Mouse (Mus musculus) midbrain, embryonic 16.5 days (tissue): Measurements from ENCODE around the gene Bahd1. TPM values are rescaled to one million over a fixed set of nuclear protein-coding genes. Genes with fewer than 3 reads are reported as not detected.

Experiments used
- ATAC-seq: fragments of 200-750 bp; cut with Nextera tagmentation; 2 replicates; pipeline ENCODE4 v1.8.0; 2017; ENCODE audit warnings: moderate TSS enrichment
- H3K27ac ChIP-seq: fragments of 300-500 bp; sonication (generic); 2 replicates; pipeline ENCODE4 v1.5.1; 2014; ENCODE audit warnings: mild to moderate bottlenecking, low read length, mixed read lengths
- H3K27me3 ChIP-seq: fragments of 300-500 bp; sonication (generic); 2 replicates; pipeline ENCODE4 v1.6.1; 2014; ENCODE audit warnings: low read depth, low read length, mixed read lengths; ENCODE audit not compliant: control insufficient read depth, insufficient read depth
- H3K36me3 ChIP-seq: fragments of 300-500 bp; sonication (generic); 2 replicates; pipeline ENCODE4 v1.6.1; 2014; ENCODE audit warnings: mild to moderate bottlenecking, low read length, moderate library complexity, mixed read lengths; ENCODE audit not compliant: control insufficient read depth, insufficient read depth
- H3K4me1 ChIP-seq: fragments of 300-500 bp; sonication (generic); 2 replicates; pipeline ENCODE4 v1.6.1; 2014; ENCODE audit warnings: mild to moderate bottlenecking, low read length, mixed read lengths; ENCODE audit not compliant: control insufficient read depth, insufficient read depth
- H3K4me2 ChIP-seq: fragments of 300-500 bp; sonication (generic); 2 replicates; pipeline ENCODE4 v1.6.1; 2014; ENCODE audit warnings: mild to moderate bottlenecking, low read length, mixed read lengths
- H3K4me3 ChIP-seq: fragments of 300-500 bp; sonication (generic); 2 replicates; pipeline ENCODE4 v1.5.1; 2014; ENCODE audit warnings: low read depth, mild to moderate bottlenecking, low read length, moderate library complexity, mixed read lengths
- H3K9ac ChIP-seq: fragments of 300-500 bp; sonication (generic); 2 replicates; pipeline ENCODE4 v1.6.1; 2014; ENCODE audit warnings: low read depth, low read length, mixed read lengths
- H3K9me3 ChIP-seq: fragments of 300-500 bp; sonication (generic); replicated peaks from 2 replicates; pipeline ENCODE4 v1.6.1; 2014; ENCODE audit warnings: mild to moderate bottlenecking, low read length, mixed read lengths; ENCODE audit not compliant: control insufficient read depth, poor library complexity, severe bottlenecking
- WGBS: fragments of 180-500 bp; shearing (Covaris S2); extraction: QIAGEN DNeasy Blood & Tissue Kit; methylation state at CpG from one replicate; pipeline ENCODE4 v1.1.7; 2014; 5-methylcytosine and 5-hydroxymethylcytosine counted together
- polyA plus RNA-seq: library from polyadenylated mRNA; unstranded; fragments of >200 nt; fragmentation: Nextera tagmentation; extraction: Ambion mirVana; gene quantifications from 2 replicates; pipeline ENCODE4 v1.2.1, GENCODE M21; 2015

The Bahd1 gene
- polyA plus RNA-seq, 1 experiment from 2014 or later: 6.9 TPM

GRCm38 (mm10) chr2:118902051-118903025 is 2.2 kb downstream of the Bahd1 start:
- Histone ChIP-seq H3K9me3 (no peaks in the 10 kb centered on the region), H3K4me2 (peak overlapping the region; percentile 88), H3K36me3 (no peaks in the 10 kb centered on the region), H3K4me1 (peaks cover 36% of the 10 kb centered on the region), H3K4me3 (peak overlapping the region; percentile 97), H3K27ac (peak overlapping the region; percentile 88), H3K27me3 (peaks cover 25% of the 10 kb centered on the region), H3K9ac (peak overlapping the region; percentile 95)
- ATAC-seq: peak; percentile 13
- whole genome bisulfite sequencing: 1% methylated on average over 95 of the region's 106 CpGs

- Histone ChIP-seq H3K4me1 (peaks cover 35% of the 10 kb centered on the region), H3K36me3 (no peaks in the 10 kb centered on the region), H3K9ac (peak overlapping the region; percentile 95), H3K27me3 (peaks cover 19% of the 10 kb centered on the region), H3K4me3 (peak overlapping the region; percentile 97), H3K4me2 (peak overlapping the region; percentile 88), H3K27ac (no peak overlapping the region), H3K9me3 (no peaks in the 10 kb centered on the region)
- ATAC-seq: no peak
- 5% methylated on average over 10 of the region's 10 CpGs for WGBS
Measured at GRCm38 (mm10) chr2:118903333-118903741, 3.2 kb downstream of the Bahd1 start.

DNA sequence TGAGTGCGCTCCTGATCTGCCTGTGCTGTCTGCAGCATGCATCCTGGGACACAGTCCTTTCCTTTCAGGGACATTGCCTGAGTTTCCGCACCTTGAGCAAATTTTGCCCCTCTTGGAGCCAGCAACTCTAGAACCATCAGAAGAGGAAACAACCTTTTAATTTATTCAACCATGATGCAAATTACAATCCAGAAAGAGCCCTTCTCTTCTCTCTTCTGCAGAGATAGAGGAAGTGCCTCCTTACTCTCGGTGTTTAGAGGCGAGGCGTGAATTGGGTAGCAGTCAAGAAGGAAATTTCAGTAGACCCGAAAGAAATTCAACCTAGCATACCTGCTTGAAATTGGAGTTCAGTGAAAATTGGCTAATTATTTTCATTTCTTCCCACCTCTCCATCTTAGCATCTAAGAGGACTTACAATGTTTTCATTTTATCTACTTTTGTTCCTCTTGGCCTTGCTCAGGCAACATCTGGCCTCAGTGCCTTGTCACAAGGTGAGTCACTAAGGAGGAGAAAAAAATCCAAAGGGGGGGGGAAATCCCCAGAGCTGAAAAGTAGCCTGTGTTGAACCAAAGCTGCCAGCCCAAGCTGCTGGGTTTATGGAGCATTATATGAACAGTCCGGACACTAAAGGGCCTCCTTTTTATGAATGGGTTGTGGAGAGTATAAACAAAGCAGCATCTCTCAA is 5.4 kb downstream of the Bahd1 start:
- WGBS: 82% methylated on average over 7 of the region's 7 CpGs
- Histone ChIP-seq H3K9me3 (no peaks in the 10 kb centered on the region), H3K36me3 (no peaks in the 10 kb centered on the region), H3K27ac (no peak overlapping the region), H3K27me3 (no peaks in the 10 kb centered on the region), H3K4me2 (no peak overlapping the region), H3K4me3 (no peak overlapping the region), H3K4me1 (peaks cover 32% of the 10 kb centered on the region), H3K9ac (no peak overlapping the region)
- no peak for ATAC-seq

DNA sequence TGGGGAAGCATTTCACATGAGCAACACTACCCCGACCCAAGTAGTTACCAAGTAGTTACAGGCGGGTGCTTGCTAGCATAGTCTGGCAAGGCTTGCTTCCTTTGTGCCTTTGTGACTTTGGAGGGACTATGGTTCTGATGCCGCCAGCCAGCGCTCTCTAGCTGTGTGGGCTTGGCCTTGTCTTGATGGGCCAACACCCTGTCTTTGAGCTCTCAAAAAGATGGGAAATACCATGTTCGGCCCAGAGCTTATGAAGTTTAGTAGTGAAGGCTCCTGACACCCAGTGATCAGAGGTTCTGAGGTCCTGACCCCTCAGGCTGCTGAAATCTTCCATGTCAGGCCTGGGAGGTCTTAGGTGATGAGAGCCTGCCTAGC is 5.9 kb downstream of the Bahd1 start:
- 82% methylated on average over 5 of the region's 5 CpGs for WGBS
- no peak for ATAC-seq
- no peaks in the 10 kb centered on the region for H3K27me3 ChIP-seq
- no peak overlapping the region for H3K9ac ChIP-seq
- no peak overlapping the region for H3K4me3 ChIP-seq
- peaks cover 31% of the 10 kb centered on the region for H3K4me1 ChIP-seq
- H3K27ac ChIP-seq: no peak overlapping the region
- H3K36me3 ChIP-seq: no peaks in the 10 kb centered on the region
- no peak overlapping the region for H3K4me2 ChIP-seq
- H3K9me3 ChIP-seq: no peaks in the 10 kb centered on the region

- no peaks in the 10 kb centered on the region for H3K9me3 ChIP-seq
- no peak overlapping the region for H3K4me3 ChIP-seq
- H3K4me2 ChIP-seq: no peak overlapping the region
- no peaks in the 10 kb centered on the region for H3K36me3 ChIP-seq
- WGBS: 98% methylated on average over 3 of the region's 3 CpGs
- no peak overlapping the region for H3K27ac ChIP-seq
- H3K27me3 ChIP-seq: no peaks in the 10 kb centered on the region
- H3K4me1 ChIP-seq: peaks cover 31% of the 10 kb centered on the region
- no peak for ATAC-seq
- H3K9ac ChIP-seq: no peak overlapping the region
Measured at GRCm38 (mm10) chr2:118907781-118908180, 7.6 kb downstream of the Bahd1 start.

DNA sequence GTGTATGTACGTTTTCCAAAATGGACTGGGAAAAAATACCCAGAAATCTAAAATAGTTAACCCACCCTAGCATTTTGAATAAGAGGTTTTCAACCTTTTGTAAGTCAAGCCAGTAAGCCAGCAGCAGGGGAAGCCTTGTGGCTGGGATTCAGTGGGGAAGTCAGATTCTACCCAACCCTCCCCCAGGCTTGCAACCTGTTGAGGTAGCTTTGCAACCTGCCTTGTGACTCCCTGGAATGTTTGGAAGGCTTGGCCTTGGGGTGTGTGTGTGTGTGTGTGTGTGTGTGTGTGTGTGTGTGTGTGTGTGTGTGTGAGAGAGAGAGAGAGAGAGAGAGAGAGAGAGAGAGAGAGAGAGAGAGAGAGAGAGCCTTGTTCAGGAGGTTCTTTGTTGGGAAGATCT is 9.0 kb downstream of the Bahd1 start:
- H3K9ac ChIP-seq: no peak overlapping the region
- WGBS: 65% methylated on average over 1 of the region's 1 CpGs
- H3K4me3 ChIP-seq: no peak overlapping the region
- H3K4me2 ChIP-seq: no peak overlapping the region
- no peaks in the 10 kb centered on the region for H3K36me3 ChIP-seq
- no peak for ATAC-seq
- H3K27me3 ChIP-seq: no peaks in the 10 kb centered on the region
- H3K27ac ChIP-seq: no peak overlapping the region
- no peaks in the 10 kb centered on the region for H3K9me3 ChIP-seq
- peaks cover 29% of the 10 kb centered on the region for H3K4me1 ChIP-seq

- H3K27ac ChIP-seq: no peak overlapping the region
- no peaks in the 10 kb centered on the region for H3K36me3 ChIP-seq
- H3K27me3 ChIP-seq: no peaks in the 10 kb centered on the region
- H3K4me3 ChIP-seq: no peak overlapping the region
- WGBS: 77% methylated on average over 7 of the region's 7 CpGs
- no peak overlapping the region for H3K4me2 ChIP-seq
- H3K4me1 ChIP-seq: peaks cover 23% of the 10 kb centered on the region
- ATAC-seq: no peak
- no peaks in the 10 kb centered on the region for H3K9me3 ChIP-seq
- H3K9ac ChIP-seq: no peak overlapping the region
Measured at GRCm38 (mm10) chr2:118910605-118911278, 10.6 kb downstream of the Bahd1 start.

DNA sequence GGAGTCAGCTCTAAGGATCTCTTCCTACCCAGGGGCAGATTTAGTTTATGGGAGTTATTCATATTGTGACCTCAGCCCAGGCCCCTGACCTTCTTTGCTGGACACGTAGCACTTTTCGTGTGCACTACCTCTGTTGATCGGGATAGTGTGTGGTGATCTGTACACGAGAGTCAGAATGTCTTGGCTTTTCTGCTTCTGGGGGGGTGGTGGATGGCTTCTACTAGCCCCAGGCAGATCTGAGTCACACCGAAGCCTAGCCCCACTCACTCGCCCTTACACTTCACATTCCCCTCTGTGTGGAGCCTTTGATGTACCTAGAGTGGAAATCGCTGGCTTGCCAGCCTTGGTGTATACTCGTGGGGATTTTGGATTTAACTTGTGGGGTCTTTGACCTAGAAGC is 12.5 kb downstream of the Bahd1 start:
- Histone ChIP-seq H3K36me3 (no peaks in the 10 kb centered on the region; the same call in 1 of the 2 replicates), H3K27ac (no peak overlapping the region), H3K4me2 (no peak overlapping the region), H3K9me3 (no peaks in the 10 kb centered on the region), H3K4me1 (peaks cover 20% of the 10 kb centered on the region), H3K27me3 (no peaks in the 10 kb centered on the region), H3K4me3 (no peak overlapping the region), H3K9ac (no peak overlapping the region)
- 66% methylated on average over 8 of the region's 8 CpGs for WGBS
- no peak for ATAC-seq
